ENCODE assay signal across 8 mouse cellular contexts in the genomic region with DNA sequence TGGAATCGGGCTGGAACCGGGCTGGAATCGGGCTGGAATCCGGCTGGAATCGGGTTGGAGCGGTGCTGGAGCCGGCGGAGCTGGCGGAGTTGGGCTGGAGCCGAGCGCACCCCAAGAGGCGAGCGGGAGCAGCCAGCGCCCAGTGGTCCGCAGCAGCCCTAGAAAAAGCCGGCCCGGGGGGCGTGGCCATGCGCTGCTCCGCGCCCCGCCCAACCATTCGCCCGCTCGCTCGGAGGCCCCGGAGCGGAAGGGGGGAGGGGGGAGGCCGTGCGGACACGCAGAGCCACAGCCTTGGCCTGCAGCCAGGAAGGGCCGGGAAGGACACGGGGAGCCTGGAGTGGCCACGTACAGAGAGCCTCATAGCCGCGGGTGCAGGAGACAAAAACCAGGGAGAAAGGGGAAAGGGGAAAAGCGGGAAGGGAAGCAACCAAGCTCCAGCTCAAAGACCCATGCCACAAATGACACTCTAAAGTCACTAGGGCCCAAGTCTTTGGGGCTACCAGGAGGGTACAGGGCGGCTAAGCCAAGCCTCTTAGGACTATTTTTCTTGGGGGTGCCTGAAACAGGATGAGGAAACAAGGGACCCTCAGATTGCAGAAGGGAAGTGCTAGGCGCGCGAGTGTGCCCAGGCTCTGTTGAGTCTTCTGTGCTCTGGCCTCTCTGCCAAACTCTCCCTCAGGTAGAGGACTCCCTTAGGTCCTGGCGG.
A peak's percentile ranks its signal among the peaks of the same experiment; 100 is the strongest.
DNase-seq lines count a peak whose midpoint lies in the region; ATAC-seq and TF ChIP-seq lines count a peak whose summit lies in the region.

No protein-coding gene starts in this region.

- DNase-seq in CD4-positive helper T cell, adult 2 months (ENCODE audit: low read depth, low spot score): peak; percentile 60
- peak; percentile 87 for DNase-seq in neural tube, embryonic 11.5 days (ENCODE audit: low spot score)

- H3K9me3 ChIP-seq in heart, embryonic 12.5 days (replicated peaks): no peaks in the 10 kb centered on the region; the same call in 1 of the 2 replicates
- no peaks in the 10 kb centered on the region for H3K9me3 ChIP-seq in kidney, embryonic 16.5 days (ENCODE audit: low read length)
- no peaks in the 10 kb centered on the region for H3K9me3 ChIP-seq in liver, embryonic 15.5 days (replicated peaks)
- H3K9me3 ChIP-seq in neural tube, embryonic 11.5 days (ENCODE audit: control insufficient read depth, low read length): no peaks in the 10 kb centered on the region
- no peaks in the 10 kb centered on the region for H3K9me3 ChIP-seq in stomach, embryonic 16.5 days (replicated peaks; ENCODE audit: control insufficient read depth, low read length)

- peak overlapping the region; percentile 72 for H3K4me2 ChIP-seq in heart, embryonic 12.5 days
- peak overlapping the region; percentile 61 for H3K4me2 ChIP-seq in kidney, embryonic 16.5 days (replicated peaks; ENCODE audit: low read depth, low read length)
- H3K4me2 ChIP-seq in liver, embryonic 15.5 days: peak overlapping the region; percentile 88
- H3K4me2 ChIP-seq in neural tube, embryonic 11.5 days (ENCODE audit: low read depth): peak overlapping the region; percentile 54
- H3K4me2 ChIP-seq in stomach, embryonic 16.5 days (ENCODE audit: low read depth, low read length): peak overlapping the region; percentile 64

- peak; percentile 65; the same call in 1 of the 2 replicates for ATAC-seq in erythroblast, adult 5-6 weeks (replicated peaks; ENCODE audit: low FRiP score, poor library complexity, severe bottlenecking)
- peak; percentile 89 for ATAC-seq in heart, embryonic 12.5 days (ENCODE audit: insufficient number of reproducible peaks, low FRiP score)
- peak; percentile 91 for ATAC-seq in kidney, embryonic 16.5 days (ENCODE audit: low FRiP score, low TSS enrichment)
- ATAC-seq in liver, embryonic 15.5 days (ENCODE audit: insufficient read depth): peak; percentile 85
- peak; percentile 86 for ATAC-seq in neural tube, embryonic 11.5 days (ENCODE audit: insufficient read depth, low FRiP score, low TSS enrichment)
- peak; percentile 91 for ATAC-seq in stomach, embryonic 16.5 days (ENCODE audit: insufficient read depth, low FRiP score)

- H3K9ac ChIP-seq in heart, embryonic 12.5 days: peak overlapping the region; percentile 96
- peak overlapping the region; percentile 82 for H3K9ac ChIP-seq in kidney, embryonic 16.5 days (replicated peaks; ENCODE audit: low read length)
- H3K9ac ChIP-seq in liver, embryonic 15.5 days: peak overlapping the region; percentile 65
- H3K9ac ChIP-seq in neural tube, embryonic 11.5 days (ENCODE audit: low read length): peak overlapping the region; percentile 70
- H3K9ac ChIP-seq in stomach, embryonic 16.5 days (ENCODE audit: low read length): peak overlapping the region; percentile 82

- no peaks in the 10 kb centered on the region for H3K27me3 ChIP-seq in heart, embryonic 12.5 days (replicated peaks)
- 0 out of 2 replicates have a peak, but pooled peaks cover 2% of the 10 kb centered on the region for H3K27me3 ChIP-seq in kidney, embryonic 16.5 days (ENCODE audit: insufficient read depth, low read length)
- H3K27me3 ChIP-seq in liver, embryonic 15.5 days: peaks cover 44% of the 10 kb centered on the region
- peaks cover 5% of the 10 kb centered on the region for H3K27me3 ChIP-seq in neural tube, embryonic 11.5 days (ENCODE audit: control insufficient read depth, insufficient read depth, low read length)
- no peaks in the 10 kb centered on the region for H3K27me3 ChIP-seq in stomach, embryonic 16.5 days (ENCODE audit: control insufficient read depth, insufficient read depth, low read length)

- peak; percentile 32; the same call in 1 of the 2 replicates for TF ChIP-seq POLR2A in bone marrow, adult 2 months (IDR thresholded peaks at IDR 0.05; ENCODE audit: borderline replicate concordance, control insufficient read depth, low read depth, low read length)

- peak overlapping the region; percentile 76 for H3K27ac ChIP-seq in bone marrow, adult 2 months (ENCODE audit: control insufficient read depth, insufficient read depth, low read depth, low read length, poor library complexity)
- H3K27ac ChIP-seq in heart, embryonic 12.5 days (ENCODE audit: poor library complexity, severe bottlenecking): peak overlapping the region; percentile 99
- H3K27ac ChIP-seq in kidney, embryonic 16.5 days (ENCODE audit: low read length): peak overlapping the region; percentile 92
- peak overlapping the region; percentile 78 for H3K27ac ChIP-seq in liver, embryonic 15.5 days (replicated peaks)
- 0 out of 2 replicates have a peak overlapping the region, but pooled peaks have one; percentile 20 for H3K27ac ChIP-seq in neural tube, embryonic 11.5 days (ENCODE audit: low read depth, low read length)
- H3K27ac ChIP-seq in stomach, embryonic 16.5 days (ENCODE audit: low read length): peak overlapping the region; percentile 93

- 11% methylated on average over 29 of the region's 42 CpGs for WGBS in bone marrow, adult 2 months
- WGBS in heart, embryonic 12.5 days: 7% methylated on average over 27 of the region's 42 CpGs
- WGBS in kidney, embryonic 16.5 days: 8% methylated on average over 33 of the region's 42 CpGs
- WGBS in liver, embryonic 15.5 days (ENCODE audit: insufficient replicate concordance): 10% methylated on average over 42 of the region's 42 CpGs
- 12% methylated on average over 35 of the region's 42 CpGs for WGBS in neural tube, embryonic 11.5 days
- 8% methylated on average over 41 of the region's 42 CpGs for WGBS in stomach, embryonic 16.5 days

- TF ChIP-seq CTCF in bone marrow, adult 2 months (IDR thresholded peaks at IDR 0.05; ENCODE audit: control insufficient read depth, insufficient read depth, low read length): no peak

- peak overlapping the region; percentile 77 for H3K4me3 ChIP-seq in bone marrow, adult 2 months (replicated peaks; ENCODE audit: control insufficient read depth, low read depth, low read length)
- peak overlapping the region; percentile 75 for H3K4me3 ChIP-seq in heart, embryonic 12.5 days
- H3K4me3 ChIP-seq in kidney, embryonic 16.5 days (ENCODE audit: low read length): peak overlapping the region; percentile 64
- peak overlapping the region; percentile 68 for H3K4me3 ChIP-seq in liver, embryonic 15.5 days (replicated peaks)
- peak overlapping the region; percentile 49 for H3K4me3 ChIP-seq in neural tube, embryonic 11.5 days (ENCODE audit: low read depth, low read length)
- H3K4me3 ChIP-seq in stomach, embryonic 16.5 days (replicated peaks; ENCODE audit: low read length): peak overlapping the region; percentile 60

- no peaks in the 10 kb centered on the region; the same call in 1 of the 2 replicates for H3K4me1 ChIP-seq in bone marrow, adult 2 months (ENCODE audit: control insufficient read depth, insufficient read depth, low read length)
- H3K4me1 ChIP-seq in heart, embryonic 12.5 days (replicated peaks): peaks cover 9% of the 10 kb centered on the region; the same call in 1 of the 2 replicates
- 0 out of 2 replicates have a peak, but pooled peaks cover 30% of the 10 kb centered on the region for H3K4me1 ChIP-seq in kidney, embryonic 16.5 days (ENCODE audit: insufficient read depth, low read length)
- peaks cover 23% of the 10 kb centered on the region for H3K4me1 ChIP-seq in liver, embryonic 15.5 days (replicated peaks)
- H3K4me1 ChIP-seq in neural tube, embryonic 11.5 days (ENCODE audit: control insufficient read depth, insufficient read depth, low read length): no peaks in the 10 kb centered on the region
- H3K4me1 ChIP-seq in stomach, embryonic 16.5 days (ENCODE audit: control insufficient read depth, insufficient read depth, low read length): peaks cover 9% of the 10 kb centered on the region

- peaks cover 8% of the 10 kb centered on the region for H3K36me3 ChIP-seq in heart, embryonic 12.5 days
- H3K36me3 ChIP-seq in kidney, embryonic 16.5 days (ENCODE audit: insufficient read depth, low read length): no peaks in the 10 kb centered on the region
- H3K36me3 ChIP-seq in liver, embryonic 15.5 days (replicated peaks): no peaks in the 10 kb centered on the region
- H3K36me3 ChIP-seq in neural tube, embryonic 11.5 days (ENCODE audit: control insufficient read depth, insufficient read depth, low read length): no peaks in the 10 kb centered on the region
- no peaks in the 10 kb centered on the region for H3K36me3 ChIP-seq in stomach, embryonic 16.5 days (ENCODE audit: control insufficient read depth, insufficient read depth, low read length)

Comparison
In these comparisons a context has a peak if more than half of its experiments do, and no peak if none do; other contexts are left out.
1. Peak in every context shown above with its lines: DNase-seq, ATAC-seq, H3K4me3 ChIP-seq and H3K27ac ChIP-seq.
2. H3K27ac ChIP-seq: peak in every context shown above with its lines; median percentile 99 in heart, embryonic 12.5 days; 93 in stomach, embryonic 16.5 days; 92 in kidney, embryonic 16.5 days; 78 in liver, embryonic 15.5 days; 76 in bone marrow, adult 2 months; 20 in neural tube, embryonic 11.5 days.